Mouse (Mus musculus) adrenal gland (tissue): ENCODE results near the gene Bex6.

ENCODE experiments used
- intact Hi-C: fragments of 180-260 bp; cut with DNase I; formaldehyde crosslinking; loops from one replicate; pipeline ENCODE4 v1.15.1; 2025
- long read RNA-seq, 2 experiments: library from polyadenylated mRNA; unstranded; transcript quantifications; one replicate each; pipeline ENCODE4 v2.0.0; 2020; ENCODE audit warnings: borderline replicate concordance in 1 of 2; ENCODE audit not compliant: insufficient replicate concordance in 1 of 2

Bex6 gene
- long read RNA-seq, experiment 1, result 0 reads
- long read RNA-seq, experiment 2, result 0 reads

GRCm38 (mm10) chr16:32179333-32179901 lies at the start of gene Bex6:
Gene Bex6, plus strand, starts transcription at chr16:32179823.
- intact Hi-C loops, result no loop called here

GRCm38 (mm10) chr16:32130190-32130826 lies 49.3 kb upstream of the Bex6 start:
- intact Hi-C loops, result no loop called here

- intact Hi-C loops, result no loop called here
Observed at GRCm38 (mm10) chr16:32133148-32133547, 46.5 kb upstream of the Bex6 start.

DNA sequence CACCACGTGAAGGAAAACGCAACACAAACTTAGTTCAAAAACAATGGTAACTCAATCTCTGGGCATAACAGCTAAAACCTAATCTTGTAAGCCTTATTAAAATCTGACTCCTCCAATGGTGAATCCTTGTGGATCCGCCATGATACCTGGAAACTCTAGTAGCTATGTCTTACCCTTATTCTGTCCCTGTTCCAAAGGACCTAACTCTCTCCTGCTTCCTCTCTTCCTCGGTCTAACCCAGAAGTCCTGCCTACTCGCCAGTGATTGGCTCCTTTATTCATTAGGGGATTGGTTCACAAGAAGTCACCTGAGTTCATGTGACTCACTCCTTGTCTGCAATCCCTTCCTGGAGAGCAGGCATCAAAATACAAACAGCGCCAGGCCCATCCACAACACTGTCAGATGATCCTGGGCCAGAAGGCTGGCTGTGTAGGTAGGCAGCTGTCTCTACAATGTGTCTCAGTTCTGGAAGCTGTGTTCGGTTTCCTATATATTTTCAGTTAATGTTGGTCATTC lies 43.7 kb upstream of the Bex6 start:
- intact Hi-C loops, result no loop called here

GRCm38 (mm10) chr16:32138954-32139353 lies 40.7 kb upstream of the Bex6 start:
- intact Hi-C loops, result no loop called here

DNA sequence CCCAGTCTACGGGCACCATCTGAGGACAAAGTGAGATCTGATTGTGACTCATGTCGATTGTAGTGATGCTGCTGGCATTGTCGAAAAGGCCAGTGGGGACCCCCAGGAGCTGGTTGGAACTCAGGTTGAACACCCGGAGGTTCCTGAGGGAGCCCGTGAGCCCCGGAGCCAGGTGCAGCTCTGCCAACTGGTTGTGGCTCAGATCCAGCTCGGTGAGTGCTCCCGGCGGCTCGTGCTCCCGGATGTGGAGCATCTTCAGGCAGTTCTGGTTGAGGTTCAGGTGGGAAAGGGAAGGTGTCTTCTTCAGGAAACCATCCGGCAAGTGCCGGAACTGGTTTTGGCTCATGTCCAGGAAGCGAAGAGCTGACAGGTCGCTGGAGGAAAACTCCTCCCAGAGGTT lies 35.9 kb upstream of the Bex6 start:
- intact Hi-C loops, result no loop called here

DNA sequence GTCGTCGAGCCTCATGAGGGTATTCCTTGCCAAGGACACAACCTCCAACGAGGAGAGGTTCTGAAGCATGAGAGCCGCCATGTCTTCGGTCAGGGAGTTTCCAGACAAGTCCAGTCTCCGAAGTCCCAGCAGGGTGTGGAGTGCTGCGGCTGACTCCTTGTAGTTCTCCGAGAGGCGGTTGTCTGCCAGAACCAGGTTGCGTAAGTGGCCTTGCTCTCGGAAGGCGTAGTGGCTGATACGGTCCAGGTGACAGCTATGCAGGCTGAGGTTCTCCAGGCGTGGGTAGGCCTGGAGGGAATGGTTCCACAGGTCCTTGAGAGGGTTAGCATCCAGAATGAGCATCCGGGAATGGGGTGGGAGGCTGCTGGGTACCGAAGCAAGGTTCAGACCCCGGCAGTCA lies 35.0 kb upstream of the Bex6 start:
- intact Hi-C loops, result no loop called here

GRCm38 (mm10) chr16:32147589-32148207 lies 31.9 kb upstream of the Bex6 start:
- intact Hi-C loops, result no loop called here

DNA sequence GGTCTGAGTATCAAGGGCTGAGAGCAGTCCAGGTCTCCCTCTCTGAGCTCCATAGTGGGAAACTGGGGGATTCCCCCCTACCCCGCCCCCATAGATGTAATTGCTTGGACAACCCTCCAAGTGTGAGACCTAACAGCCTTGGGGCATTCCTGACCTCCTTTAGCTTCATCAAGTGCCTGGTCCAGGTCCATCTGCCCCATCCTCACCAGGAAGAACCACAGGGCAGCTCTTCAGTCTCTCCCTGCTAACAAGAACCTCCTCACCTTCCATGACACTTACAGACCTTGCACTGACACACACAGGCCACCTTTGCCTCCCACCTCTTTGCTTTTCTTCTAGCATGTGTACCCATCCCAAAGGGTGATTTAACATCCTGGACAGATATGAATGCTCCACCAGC lies 25.6 kb upstream of the Bex6 start:
- intact Hi-C loops, result no loop called here

DNA sequence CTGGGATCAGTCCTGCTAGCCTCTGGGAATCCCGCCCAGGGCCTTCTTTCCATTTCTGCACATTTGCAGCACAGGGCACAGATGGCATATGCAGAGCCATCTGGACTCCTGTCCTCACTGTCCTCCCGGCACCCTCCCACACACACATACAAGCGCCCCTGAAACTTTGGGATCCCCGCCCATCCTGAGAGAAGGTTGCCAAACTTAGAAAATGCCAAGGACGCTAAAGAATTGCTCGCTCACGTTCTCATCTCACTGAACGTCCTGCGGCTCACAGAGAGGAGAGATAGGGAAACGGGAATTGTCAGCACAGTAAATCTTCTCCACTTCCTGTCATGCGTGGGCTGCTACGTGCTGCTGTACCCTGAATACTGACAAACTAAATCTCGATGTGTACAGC lies 25.2 kb upstream of the Bex6 start:
- intact Hi-C loops, result no loop called here

DNA sequence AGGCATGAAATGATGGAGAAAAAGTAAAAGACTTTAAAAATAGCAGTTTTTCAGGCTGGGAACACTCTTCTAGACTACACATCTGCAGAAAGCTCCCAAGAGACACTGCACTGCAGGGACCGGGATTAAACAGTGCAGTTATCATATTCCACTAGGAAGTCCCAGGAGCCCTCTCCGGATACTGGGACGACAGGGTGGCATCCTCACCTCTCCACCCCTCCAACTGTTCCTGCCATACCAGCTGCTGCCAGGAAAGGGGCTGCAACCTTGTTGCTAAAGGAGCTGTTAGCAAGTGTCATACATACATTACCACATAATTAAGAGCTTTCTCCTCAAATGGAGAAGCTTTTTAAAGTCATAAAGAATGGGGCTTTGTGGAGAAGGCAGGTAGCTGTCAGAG lies 22.9 kb upstream of the Bex6 start:
- intact Hi-C loops, result no loop called here

DNA sequence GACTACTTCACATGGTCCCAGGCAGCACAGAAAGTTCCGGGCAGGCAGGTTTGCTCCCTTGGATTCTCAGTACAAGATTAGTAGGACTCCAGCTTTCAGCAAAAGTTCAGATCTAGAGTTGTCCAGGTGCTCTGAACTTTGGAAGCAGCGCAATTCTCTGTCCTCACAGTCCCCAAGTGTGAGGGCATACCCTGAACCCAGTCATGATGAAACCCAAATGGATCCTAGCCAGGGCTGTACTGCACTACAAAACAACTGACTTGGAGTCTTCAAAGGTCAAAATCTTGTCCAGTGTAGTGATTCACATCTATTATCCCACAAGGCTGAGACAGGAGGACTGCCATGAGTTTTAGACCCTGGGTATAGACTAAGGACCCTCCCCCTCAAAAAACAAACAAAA lies 22.3 kb upstream of the Bex6 start:
- intact Hi-C loops, result no loop called here

GRCm38 (mm10) chr16:32158966-32159365 lies 20.7 kb upstream of the Bex6 start:
- intact Hi-C loops, result no loop called here

DNA sequence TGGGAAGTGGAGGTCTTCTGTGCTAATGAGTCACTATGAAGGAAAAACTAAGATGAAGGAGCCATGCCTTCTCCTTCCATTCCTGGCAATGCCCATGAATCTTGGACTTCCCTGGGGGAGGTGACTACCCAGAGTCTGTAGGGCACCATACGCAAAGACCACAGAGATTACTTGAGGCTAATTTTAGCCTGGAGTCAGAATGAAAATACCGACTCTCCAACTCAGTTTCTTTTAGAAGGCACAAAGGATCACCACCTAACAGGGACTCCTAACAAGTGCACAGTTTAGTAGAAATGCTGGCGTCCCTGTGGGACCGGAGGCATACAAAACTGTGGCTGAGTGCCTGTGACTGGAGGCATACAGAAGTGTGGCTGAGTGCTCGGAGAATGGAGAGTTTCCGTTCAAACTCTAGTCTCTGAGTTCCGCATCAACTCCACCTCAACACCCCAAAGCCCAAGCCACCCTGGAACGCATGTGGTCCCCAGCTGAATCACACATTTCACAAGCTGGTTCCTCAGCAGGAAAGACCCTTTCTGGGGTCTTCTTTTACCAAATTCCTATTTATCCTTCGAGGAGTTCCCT lies 18.8 kb upstream of the Bex6 start:
- intact Hi-C loops, result no loop called here

DNA sequence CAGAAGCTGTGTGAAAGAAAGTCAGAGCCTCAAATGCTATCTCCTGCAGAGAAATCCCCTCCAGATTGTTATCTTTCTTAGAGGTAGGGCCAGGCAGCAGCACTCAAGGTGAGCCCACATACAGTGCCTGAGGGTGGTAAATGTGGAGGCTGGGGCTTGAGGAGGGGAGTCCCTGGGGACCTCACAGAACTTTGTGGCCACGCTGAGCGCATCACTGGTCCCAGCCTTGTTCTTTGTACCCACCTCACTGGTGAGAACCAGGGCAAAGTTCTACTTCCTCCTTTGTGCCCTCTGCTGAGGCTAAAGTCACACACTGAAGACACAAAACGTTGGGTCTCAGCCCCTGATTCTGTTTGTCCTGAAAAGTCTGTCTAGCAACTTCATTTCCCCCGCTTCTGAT lies 16.2 kb upstream of the Bex6 start:
- intact Hi-C loops, result no loop called here

GRCm38 (mm10) chr16:32163891-32164290 lies 15.7 kb upstream of the Bex6 start:
- intact Hi-C loops, result no loop called here

GRCm38 (mm10) chr16:32164396-32165027 lies 15.1 kb upstream of the Bex6 start:
- intact Hi-C loops, result no loop called here

GRCm38 (mm10) chr16:32165281-32165821 lies 14.3 kb upstream of the Bex6 start, which contains the start of gene Nrros:
Gene Nrros, minus strand, starts transcription at chr16:32165594.
- intact Hi-C loops, result no loop called here

- intact Hi-C loops, result no loop called here
Observed at GRCm38 (mm10) chr16:32167819-32168545, 11.6 kb upstream of the Bex6 start.

- intact Hi-C loops, result no loop called here
Observed at GRCm38 (mm10) chr16:32171031-32171731, 8.4 kb upstream of the Bex6 start.
